Mouse (Mus musculus) kidney, embryonic 15.5 days (tissue): ENCODE data around the gene Olfr74. TPM values are rescaled to one million over a fixed set of nuclear protein-coding genes. Genes with fewer than 3 reads are reported as not detected.
"Not testable (repeated sequence)": the region's sequence is repeated elsewhere in the genome, so short reads cannot be mapped to it uniquely, and the experiment has no call there.

ENCODE experiments used
- ATAC-seq: fragments of 200-750 bp; cut with Nextera tagmentation; replicated peaks from 2 replicates; pipeline ENCODE4 v1.8.0; 2017; ENCODE audit warnings: moderate TSS enrichment; ENCODE audit not compliant: low FRiP score
- H3K27ac ChIP-seq: fragments of 300-500 bp; sonication (generic); 2 replicates; pipeline ENCODE4 v1.5.1; 2015; ENCODE audit warnings: mild to moderate bottlenecking, inconsistent platforms
- H3K27me3 ChIP-seq: fragments of 300-500 bp; sonication (generic); 2 replicates; pipeline ENCODE4 v1.6.1; 2015; ENCODE audit warnings: inconsistent platforms
- H3K36me3 ChIP-seq: fragments of 300-500 bp; sonication (generic); 2 replicates; pipeline ENCODE4 v1.6.1; 2015; ENCODE audit warnings: inconsistent platforms
- H3K4me1 ChIP-seq: fragments of 300-500 bp; sonication (generic); 2 replicates; pipeline ENCODE4 v1.6.1; 2015; ENCODE audit warnings: inconsistent platforms
- H3K4me2 ChIP-seq: fragments of 300-500 bp; sonication (generic); 2 replicates; pipeline ENCODE4 v1.6.1; 2015; ENCODE audit warnings: moderate library complexity, mild to moderate bottlenecking, inconsistent platforms
- H3K4me3 ChIP-seq: fragments of 300-500 bp; sonication (generic); replicated peaks from 2 replicates; pipeline ENCODE4 v1.5.1; 2015; ENCODE audit warnings: mild to moderate bottlenecking, inconsistent platforms
- H3K9ac ChIP-seq: fragments of 300-500 bp; sonication (generic); 2 replicates; pipeline ENCODE4 v1.6.1; 2015; ENCODE audit warnings: mild to moderate bottlenecking, inconsistent platforms
- H3K9me3 ChIP-seq: fragments of 300-500 bp; sonication (generic); replicated peaks from 2 replicates; pipeline ENCODE4 v1.6.1; 2016; ENCODE audit warnings: inconsistent platforms
- WGBS: fragments of 180-500 bp; shearing (Covaris S2); methylation state at CpG from one replicate; pipeline ENCODE4 v1.1.7; 2015; ENCODE audit warnings: mixed read lengths; 5-methylcytosine and 5-hydroxymethylcytosine counted together
- polyA plus RNA-seq: library from polyadenylated mRNA; unstranded; fragments of >200 nt; fragmentation: Nextera tagmentation; extraction: Ambion mirVana; gene quantifications from 2 replicates; pipeline ENCODE4 v1.2.1, GENCODE M21; 2015

The Olfr74 gene
- not detected in 2 replicates for polyA plus RNA-seq

GRCm38 (mm10) chr2:87974563-87974962, at the start of gene Olfr74:
Olfr74 (minus strand) TSS chr2:87974663.
- no peaks in the 10 kb centered on the region for H3K27me3 ChIP-seq
- H3K4me1 ChIP-seq: no peaks in the 10 kb centered on the region
- H3K27ac ChIP-seq: no peak within 1 kb of the TSS

GRCm38 (mm10) chr2:88022474-88022873, 48.0 kb upstream of the Olfr74 start, which contains the start of gene Olfr1161:
Olfr1161 (plus strand) TSS chr2:88022774.
- H3K4me2 ChIP-seq, H3K4me3 ChIP-seq, H3K27me3 ChIP-seq, H3K4me1 ChIP-seq, ATAC-seq, H3K9ac ChIP-seq, H3K9me3 ChIP-seq, H3K36me3 ChIP-seq, H3K27ac ChIP-seq: not testable (repeated sequence)
- WGBS: 92% methylated on average over 1 of the region's 1 CpGs

More at GRCm38 (mm10) chr2:87974563-87974962, at the start of gene Olfr74:
- no peak for ATAC-seq
- Histone ChIP-seq H3K9me3 (no peaks in the 10 kb centered on the region), H3K36me3 (no peaks in the 10 kb centered on the region), H3K4me2 (no peak within 1 kb of the TSS), H3K9ac (no peak within 1 kb of the TSS), H3K4me3 (no peak within 1 kb of the TSS)
- 78% methylated on average over 3 of the region's 3 CpGs for WGBS

- no peak within 1 kb of the TSS for H3K9ac ChIP-seq
- ATAC-seq: no peak
- H3K4me3 ChIP-seq: no peak within 1 kb of the TSS
- H3K36me3 ChIP-seq: no peaks in the 10 kb centered on the region
- H3K4me1 ChIP-seq: no peaks in the 10 kb centered on the region
- no peak within 1 kb of the TSS for H3K27ac ChIP-seq
- no peaks in the 10 kb centered on the region for H3K9me3 ChIP-seq
- H3K27me3 ChIP-seq: no peaks in the 10 kb centered on the region
- no peak within 1 kb of the TSS for H3K4me2 ChIP-seq
Observed at GRCm38 (mm10) chr2:88007515-88008318, 33.3 kb upstream of the Olfr74 start, which contains the start of gene Olfr1160. Olfr1160 (minus strand) TSS chr2:88008268.

- no peaks in the 10 kb centered on the region for H3K36me3 ChIP-seq
Observed at GRCm38 (mm10) chr2:87989813-87990212, 15.3 kb upstream of the Olfr74 start, which contains the start of gene Olfr1158. Olfr1158 (plus strand) TSS chr2:87990113.

GRCm38 (mm10) chr2:87968199-87968598, 6.3 kb downstream of the Olfr74 start, which contains the start of gene Olfr1157:
Olfr1157 (minus strand) TSS chr2:87968299.
- Histone ChIP-seq H3K9ac (no peak within 1 kb of the TSS), H3K4me3 (no peak within 1 kb of the TSS), H3K4me2 (no peak within 1 kb of the TSS), H3K9me3 (no peaks in the 10 kb centered on the region), H3K27me3 (no peaks in the 10 kb centered on the region), H3K36me3 (no peaks in the 10 kb centered on the region), H3K27ac (no peak within 1 kb of the TSS), H3K4me1 (no peaks in the 10 kb centered on the region)
- 96% methylated on average over 4 of the region's 4 CpGs for WGBS
- ATAC-seq: no peak

More at GRCm38 (mm10) chr2:87989813-87990212, 15.3 kb upstream of the Olfr74 start, which contains the start of gene Olfr1158:
- H3K4me1 ChIP-seq: no peaks in the 10 kb centered on the region
- H3K27me3 ChIP-seq: no peaks in the 10 kb centered on the region
- H3K4me2 ChIP-seq: no peak within 1 kb of the TSS
- H3K4me3 ChIP-seq: no peak within 1 kb of the TSS
- no peak for ATAC-seq
- H3K27ac ChIP-seq: no peak within 1 kb of the TSS
- no peak within 1 kb of the TSS for H3K9ac ChIP-seq
- H3K9me3 ChIP-seq: no peaks in the 10 kb centered on the region

GRCm38 (mm10) chr2:87953000-87953399, 21.5 kb downstream of the Olfr74 start, which contains the start of gene Olfr1156:
Olfr1156 (minus strand) TSS chr2:87953100.
- no peak for ATAC-seq
- Histone ChIP-seq H3K4me3 (no peak within 1 kb of the TSS), H3K4me2 (no peak within 1 kb of the TSS)

GRCm38 (mm10) chr2:87945037-87945436, 29.4 kb downstream of the Olfr74 start, which contains the start of gene Olfr1155:
Olfr1155 (minus strand) TSS chr2:87945137.
- H3K4me3 ChIP-seq: no peak within 1 kb of the TSS
- no peaks in the 10 kb centered on the region for H3K36me3 ChIP-seq
- H3K4me1 ChIP-seq: no peaks in the 10 kb centered on the region
- H3K9ac ChIP-seq: no peak within 1 kb of the TSS
- H3K9me3 ChIP-seq: no peaks in the 10 kb centered on the region
- 93% methylated on average over 1 of the region's 1 CpGs for WGBS
- no peak for ATAC-seq
- H3K27me3 ChIP-seq: no peaks in the 10 kb centered on the region
- no peak within 1 kb of the TSS for H3K27ac ChIP-seq
- H3K4me2 ChIP-seq: no peak within 1 kb of the TSS

More at GRCm38 (mm10) chr2:87953000-87953399, 21.5 kb downstream of the Olfr74 start, which contains the start of gene Olfr1156:
- no peak within 1 kb of the TSS for H3K27ac ChIP-seq
- H3K9me3 ChIP-seq: no peaks in the 10 kb centered on the region
- no peaks in the 10 kb centered on the region for H3K36me3 ChIP-seq
- H3K4me1 ChIP-seq: no peaks in the 10 kb centered on the region
- H3K27me3 ChIP-seq: no peaks in the 10 kb centered on the region
- H3K9ac ChIP-seq: no peak within 1 kb of the TSS

Other genes starting within 250 kb of the Olfr74 start
- gene Olfr1138, start 234.7 kb downstream of the Olfr74 start, polyA plus RNA-seq: not detected in 2 replicates
- not detected in 2 replicates for gene Olfr1140, start 230.9 kb downstream of the Olfr74 start, polyA plus RNA-seq
- gene Olfr1141, start 220.7 kb downstream of the Olfr74 start, polyA plus RNA-seq: not detected in 2 replicates
- gene Olfr152, start 195.2 kb downstream of the Olfr74 start, polyA plus RNA-seq: not detected in 2 replicates
- gene Olfr1143, start 174.1 kb downstream of the Olfr74 start, polyA plus RNA-seq: not detected in 2 replicates
- not detected in 2 replicates for gene Olfr1145, start 164.8 kb downstream of the Olfr74 start, polyA plus RNA-seq
- not detected in 2 replicates for gene Olfr1148, start 144.1 kb downstream of the Olfr74 start, polyA plus RNA-seq
- not detected in 2 replicates for gene Olfr1150-ps1, start 130.7 kb downstream of the Olfr74 start, polyA plus RNA-seq
- gene Olfr1151, start 118.8 kb downstream of the Olfr74 start, polyA plus RNA-seq: not detected in 2 replicates
- not detected in 2 replicates for gene Olfr1152, start 108.2 kb downstream of the Olfr74 start, polyA plus RNA-seq
- gene Olfr1153, start 79.7 kb downstream of the Olfr74 start, polyA plus RNA-seq: not detected in 2 replicates
- not detected in 2 replicates for gene Olfr1154, start 69.5 kb downstream of the Olfr74 start, polyA plus RNA-seq
- gene Olfr1155, start 29.5 kb downstream of the Olfr74 start, polyA plus RNA-seq: not detected in 2 replicates
- gene Olfr1156, start 21.6 kb downstream of the Olfr74 start, polyA plus RNA-seq: not detected in 2 replicates
- not detected in 2 replicates for gene Olfr1157, start 6.4 kb downstream of the Olfr74 start, polyA plus RNA-seq
- gene Olfr1158, start 15.4 kb upstream of the Olfr74 start, polyA plus RNA-seq: not detected in 2 replicates
- not detected in 2 replicates for gene Olfr1160, start 33.6 kb upstream of the Olfr74 start, polyA plus RNA-seq
- not detected in 2 replicates for gene Olfr1161, start 48.1 kb upstream of the Olfr74 start, polyA plus RNA-seq
- gene Olfr73, start 63.0 kb upstream of the Olfr74 start, polyA plus RNA-seq: 0.05 TPM in 2 replicates
- gene Olfr1162, start 76.5 kb upstream of the Olfr74 start, polyA plus RNA-seq: not detected in 2 replicates
- gene Olfr1163, start 97.2 kb upstream of the Olfr74 start, polyA plus RNA-seq: not detected in 2 replicates
- not detected in 2 replicates for gene Olfr1164, start 119.3 kb upstream of the Olfr74 start, polyA plus RNA-seq
- not detected in 2 replicates for gene Olfr1166, start 153.6 kb upstream of the Olfr74 start, polyA plus RNA-seq
- not detected in 2 replicates for gene Olfr1167, start 180.5 kb upstream of the Olfr74 start, polyA plus RNA-seq
- not detected in 2 replicates for gene Olfr1168, start 207.2 kb upstream of the Olfr74 start, polyA plus RNA-seq